Mouse (Mus musculus): ENCODE results near the gene Ptprt. TPM values are rescaled to one million over a fixed set of nuclear protein-coding genes. Genes with fewer than 3 reads are reported as not detected.
"Not testable (repeated sequence)": the region's sequence is repeated elsewhere in the genome, so short reads cannot be mapped to it uniquely, and the experiment has no call there.

The Ptprt gene
- polyA plus RNA-seq, 1 experiment from 2014 or later: 0.66 TPM

GRCm38 (mm10) chr2:162197316-162197715, 463.6 kb downstream of the Ptprt start:
- no peaks in the 10 kb centered on the region for H3K27me3 ChIP-seq (ENCODE audit: control insufficient read depth, insufficient read depth, low read length)
- H3K4me2 ChIP-seq: no peak overlapping the region
- WGBS (ENCODE audit: insufficient replicate concordance): 83% methylated on average over 5 of the region's 5 CpGs
- ATAC-seq (replicated peaks; ENCODE audit: insufficient number of reproducible peaks, low FRiP score, low TSS enrichment): no peak
- no peaks in the 10 kb centered on the region for H3K9me3 ChIP-seq (replicated peaks; ENCODE audit: control insufficient read depth, low read length)
- H3K4me3 ChIP-seq (ENCODE audit: low read depth, low read length): no peak overlapping the region
- H3K27ac ChIP-seq (ENCODE audit: low read depth, low read length): no peak overlapping the region
- H3K36me3 ChIP-seq (ENCODE audit: control insufficient read depth, insufficient read depth, low read length): no peaks in the 10 kb centered on the region
- H3K4me1 ChIP-seq (ENCODE audit: control insufficient read depth, insufficient read depth, low read length): no peaks in the 10 kb centered on the region
- H3K9ac ChIP-seq (ENCODE audit: low read depth, low read length): no peak overlapping the region

DNA sequence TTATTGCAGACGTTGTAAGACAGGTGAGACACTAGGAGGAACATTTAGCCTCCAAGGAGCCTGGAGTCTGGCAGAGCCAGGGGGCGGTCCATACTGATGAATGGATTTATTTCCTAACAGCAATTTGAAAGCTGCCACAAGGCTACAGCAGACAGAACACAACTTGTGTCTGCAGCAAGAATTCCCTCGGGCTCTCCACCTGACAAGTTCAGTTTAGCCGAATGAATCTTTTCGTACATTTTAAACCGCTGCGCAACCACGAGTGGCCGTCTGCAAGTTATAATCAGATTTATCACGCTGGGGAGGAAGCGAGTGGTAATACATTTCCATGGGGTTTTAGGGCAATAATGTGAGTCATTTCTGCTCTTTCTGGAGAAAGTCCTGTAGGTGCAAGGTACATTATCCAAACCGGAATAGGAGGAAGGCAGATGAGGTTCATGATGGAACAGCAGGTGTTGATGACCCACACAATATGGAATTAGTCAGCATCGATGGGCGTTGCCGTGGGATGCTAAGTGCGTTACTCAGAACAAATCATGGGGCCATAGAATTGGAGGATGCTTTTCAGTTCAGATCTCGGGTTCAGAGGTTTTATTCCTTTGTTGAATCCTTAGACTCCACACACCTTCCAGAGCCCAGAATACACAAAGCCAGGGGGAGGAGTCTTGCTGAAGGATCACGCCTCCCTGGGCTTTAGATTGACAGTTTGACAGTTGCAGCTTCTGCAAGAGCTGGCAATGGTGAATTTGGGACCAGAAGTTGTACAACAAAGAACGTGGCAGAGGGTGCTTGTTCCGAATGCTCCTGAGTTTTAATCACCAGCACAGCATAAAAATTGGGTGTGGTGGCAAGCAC, 478.1 kb downstream of the Ptprt start:
- Histone ChIP-seq H3K27ac (ENCODE audit: low read depth, low read length) (no peak overlapping the region), H3K9me3 (replicated peaks; ENCODE audit: control insufficient read depth, low read length) (no peaks in the 10 kb centered on the region), H3K9ac (ENCODE audit: low read depth, low read length) (no peak overlapping the region), H3K4me3 (ENCODE audit: low read depth, low read length) (no peak overlapping the region), H3K36me3 (ENCODE audit: control insufficient read depth, insufficient read depth, low read length) (no peaks in the 10 kb centered on the region), H3K27me3 (ENCODE audit: control insufficient read depth, insufficient read depth, low read length) (no peaks in the 10 kb centered on the region), H3K4me2 (no peak overlapping the region), H3K4me1 (ENCODE audit: control insufficient read depth, insufficient read depth, low read length) (no peaks in the 10 kb centered on the region)
- no peak for ATAC-seq (replicated peaks; ENCODE audit: insufficient number of reproducible peaks, low FRiP score, low TSS enrichment)
- 82% methylated on average over 20 of the region's 20 CpGs for whole genome bisulfite sequencing (ENCODE audit: insufficient replicate concordance)

GRCm38 (mm10) chr2:162181826-162182225, 479.1 kb downstream of the Ptprt start:
- Histone ChIP-seq H3K27ac (ENCODE audit: low read depth, low read length) (no peak overlapping the region), H3K36me3 (ENCODE audit: control insufficient read depth, insufficient read depth, low read length) (no peaks in the 10 kb centered on the region), H3K27me3 (ENCODE audit: control insufficient read depth, insufficient read depth, low read length) (no peaks in the 10 kb centered on the region), H3K4me2 (no peak overlapping the region), H3K4me1 (ENCODE audit: control insufficient read depth, insufficient read depth, low read length) (no peaks in the 10 kb centered on the region), H3K9me3 (replicated peaks; ENCODE audit: control insufficient read depth, low read length) (no peaks in the 10 kb centered on the region), H3K4me3 (ENCODE audit: low read depth, low read length) (no peak overlapping the region), H3K9ac (ENCODE audit: low read depth, low read length) (no peak overlapping the region)
- whole genome bisulfite sequencing (ENCODE audit: insufficient replicate concordance): 89% methylated on average over 2 of the region's 2 CpGs
- no peak for ATAC-seq (replicated peaks; ENCODE audit: insufficient number of reproducible peaks, low FRiP score, low TSS enrichment)

DNA sequence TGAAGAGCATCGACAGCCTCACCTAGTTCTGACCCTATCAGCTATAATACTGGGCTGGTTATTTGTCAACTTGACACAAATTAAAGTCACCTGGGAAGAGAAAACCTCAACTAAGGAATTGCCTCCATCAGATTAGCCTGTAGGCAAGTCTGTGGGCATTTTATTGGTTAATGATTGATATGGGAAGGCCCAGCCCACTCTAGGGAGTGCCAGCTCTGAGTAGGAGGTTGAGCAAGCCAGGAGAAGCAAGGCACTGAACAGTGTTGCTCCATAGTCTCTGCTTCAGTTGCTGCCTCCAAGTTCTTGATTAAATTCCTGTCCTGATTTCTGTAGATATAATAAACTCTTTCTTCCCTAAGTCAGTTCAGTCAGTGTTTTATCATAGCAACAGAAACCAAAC, 488.4 kb downstream of the Ptprt start:
- H3K4me1 ChIP-seq (ENCODE audit: control insufficient read depth, insufficient read depth, low read length): no peaks in the 10 kb centered on the region
- no peaks in the 10 kb centered on the region for H3K9me3 ChIP-seq (replicated peaks; ENCODE audit: control insufficient read depth, low read length)
- H3K4me3 ChIP-seq (ENCODE audit: low read depth, low read length): no peak overlapping the region
- 77% methylated on average over 1 of the region's 1 CpGs for WGBS (ENCODE audit: insufficient replicate concordance)
- H3K9ac ChIP-seq (ENCODE audit: low read depth, low read length): no peak overlapping the region
- no peaks in the 10 kb centered on the region for H3K27me3 ChIP-seq (ENCODE audit: control insufficient read depth, insufficient read depth, low read length)
- ATAC-seq (replicated peaks; ENCODE audit: insufficient number of reproducible peaks, low FRiP score, low TSS enrichment): no peak
- no peak overlapping the region for H3K27ac ChIP-seq (ENCODE audit: low read depth, low read length)
- no peaks in the 10 kb centered on the region for H3K36me3 ChIP-seq (ENCODE audit: control insufficient read depth, insufficient read depth, low read length)
- H3K4me2 ChIP-seq: no peak overlapping the region

- Histone ChIP-seq H3K4me3 (ENCODE audit: low read depth, low read length) (no peak overlapping the region), H3K4me1 (ENCODE audit: control insufficient read depth, insufficient read depth, low read length) (no peaks in the 10 kb centered on the region), H3K36me3 (ENCODE audit: control insufficient read depth, insufficient read depth, low read length) (no peaks in the 10 kb centered on the region), H3K9me3 (replicated peaks; ENCODE audit: control insufficient read depth, low read length) (no peaks in the 10 kb centered on the region), H3K4me2 (no peak overlapping the region), H3K27ac (ENCODE audit: low read depth, low read length) (no peak overlapping the region), H3K9ac (ENCODE audit: low read depth, low read length) (no peak overlapping the region), H3K27me3 (ENCODE audit: control insufficient read depth, insufficient read depth, low read length) (no peaks in the 10 kb centered on the region)
- no peak for ATAC-seq (replicated peaks; ENCODE audit: insufficient number of reproducible peaks, low FRiP score, low TSS enrichment)
- WGBS (ENCODE audit: insufficient replicate concordance): 81% methylated on average over 3 of the region's 3 CpGs
Measured at GRCm38 (mm10) chr2:162141845-162142411, 519.0 kb downstream of the Ptprt start.

GRCm38 (mm10) chr2:162136176-162136575, 524.8 kb downstream of the Ptprt start:
- H3K27me3 ChIP-seq (ENCODE audit: control insufficient read depth, insufficient read depth, low read length): not testable (repeated sequence)

GRCm38 (mm10) chr2:162131607-162132304, 529.2 kb downstream of the Ptprt start:
- H3K4me2 ChIP-seq: no peak overlapping the region
- no peaks in the 10 kb centered on the region for H3K36me3 ChIP-seq (ENCODE audit: control insufficient read depth, insufficient read depth, low read length)
- peak; percentile 26; the same call in 1 of the 2 replicates for ATAC-seq (replicated peaks; ENCODE audit: insufficient number of reproducible peaks, low FRiP score, low TSS enrichment)
- 73% methylated on average over 4 of the region's 4 CpGs for WGBS (ENCODE audit: insufficient replicate concordance)
- H3K4me1 ChIP-seq (ENCODE audit: control insufficient read depth, insufficient read depth, low read length): no peaks in the 10 kb centered on the region
- no peak overlapping the region for H3K9ac ChIP-seq (ENCODE audit: low read depth, low read length)
- H3K4me3 ChIP-seq (ENCODE audit: low read depth, low read length): no peak overlapping the region
- no peaks in the 10 kb centered on the region for H3K27me3 ChIP-seq (ENCODE audit: control insufficient read depth, insufficient read depth, low read length)
- no peak overlapping the region for H3K27ac ChIP-seq (ENCODE audit: low read depth, low read length)
- no peaks in the 10 kb centered on the region for H3K9me3 ChIP-seq (replicated peaks; ENCODE audit: control insufficient read depth, low read length)

More at GRCm38 (mm10) chr2:162136176-162136575, 524.8 kb downstream of the Ptprt start:
- H3K4me1 ChIP-seq (ENCODE audit: control insufficient read depth, insufficient read depth, low read length); H3K27ac ChIP-seq (ENCODE audit: low read depth, low read length); H3K36me3 ChIP-seq (ENCODE audit: control insufficient read depth, insufficient read depth, low read length); H3K4me2 ChIP-seq; H3K9me3 ChIP-seq (replicated peaks; ENCODE audit: control insufficient read depth, low read length); ATAC-seq (replicated peaks; ENCODE audit: insufficient number of reproducible peaks, low FRiP score, low TSS enrichment); H3K9ac ChIP-seq (ENCODE audit: low read depth, low read length); H3K4me3 ChIP-seq (ENCODE audit: low read depth, low read length): not testable (repeated sequence)
- WGBS (ENCODE audit: insufficient replicate concordance): 86% methylated on average over 3 of the region's 3 CpGs

DNA sequence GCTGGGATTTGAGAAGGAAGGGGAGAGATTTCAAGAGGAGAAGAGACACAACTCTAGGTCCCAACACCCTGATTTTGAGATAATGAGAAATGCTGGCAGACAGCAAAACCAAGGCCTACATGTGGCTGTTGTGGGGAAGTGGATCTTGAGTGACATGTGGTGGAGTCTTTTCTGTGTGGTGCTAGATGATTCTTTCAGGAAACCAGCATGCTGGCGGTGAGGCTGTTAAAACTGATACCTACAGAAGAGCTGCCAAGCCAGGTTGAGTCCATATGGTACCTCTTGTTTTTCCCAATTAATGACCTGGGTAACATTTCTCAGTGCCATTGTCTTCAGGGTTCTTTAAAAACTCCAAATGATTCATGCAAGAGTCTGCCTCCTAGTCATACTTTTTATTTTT, 531.1 kb downstream of the Ptprt start:
- Histone ChIP-seq H3K27me3 (ENCODE audit: control insufficient read depth, insufficient read depth, low read length) (no peaks in the 10 kb centered on the region), H3K4me3 (ENCODE audit: low read depth, low read length) (no peak overlapping the region), H3K36me3 (ENCODE audit: control insufficient read depth, insufficient read depth, low read length) (no peaks in the 10 kb centered on the region), H3K9me3 (replicated peaks; ENCODE audit: control insufficient read depth, low read length) (no peaks in the 10 kb centered on the region), H3K27ac (ENCODE audit: low read depth, low read length) (no peak overlapping the region), H3K4me1 (ENCODE audit: control insufficient read depth, insufficient read depth, low read length) (no peaks in the 10 kb centered on the region), H3K4me2 (no peak overlapping the region), H3K9ac (ENCODE audit: low read depth, low read length) (no peak overlapping the region)
- no peak for ATAC-seq (replicated peaks; ENCODE audit: insufficient number of reproducible peaks, low FRiP score, low TSS enrichment)
- WGBS (ENCODE audit: insufficient replicate concordance): 92% methylated on average over 1 of the region's 1 CpGs

Data from heart, embryonic 11.5 days (tissue).